Mouse (Mus musculus) embryonic facial prominence, embryonic 12.5 days (tissue): ENCODE measurements around the gene Hsd3b2. TPM values are rescaled to one million over a fixed set of nuclear protein-coding genes. Genes with fewer than 3 reads are reported as not detected.

Experiments used
- polyA plus RNA-seq: library from polyadenylated mRNA; unstranded; fragments of >200 nt; fragmentation: Nextera tagmentation; extraction: Ambion mirVana; gene quantifications from 2 replicates; pipeline ENCODE4 v1.2.1, GENCODE M21; 2016

The Hsd3b2 gene
- polyA plus RNA-seq, 1 experiment from 2014 or later: not detected

Other genes starting within 250 kb of the Hsd3b2 start
- not detected in 2 replicates for gene Hsd3b4, start 214.0 kb downstream of the Hsd3b2 start, polyA plus RNA-seq
- gene Gm10681, start 135.7 kb downstream of the Hsd3b2 start, polyA plus RNA-seq: not detected in 2 replicates
- not detected in 2 replicates for gene Hsd3b5, start 94.3 kb downstream of the Hsd3b2 start, polyA plus RNA-seq
- gene Hsd3b3, start 38.6 kb upstream of the Hsd3b2 start, polyA plus RNA-seq: 0.03 TPM in 1 of 2 replicates, not detected in the other
- gene Hsd3b6, start 89.9 kb upstream of the Hsd3b2 start, polyA plus RNA-seq: 33.3 and 35.1 TPM in 2 replicates
- 0.54 and 0.62 TPM in 2 replicates for gene Hsd3b1, start 135.3 kb upstream of the Hsd3b2 start, polyA plus RNA-seq
- gene Hao2, start 168.7 kb upstream of the Hsd3b2 start, polyA plus RNA-seq: 0.15 TPM in 1 of 2 replicates, not detected in the other